Mouse (Mus musculus) liver, postnatal 0 days (tissue): ENCODE results near the gene Chtf18.

Source experiments
- CTCF ChIP-seq: sonication (generic); IDR thresholded peaks from 2 replicates; pipeline ENCODE4 v1.5.1; 2016; ENCODE audit warnings: antibody characterized with exemption, low read depth
- EP300 ChIP-seq: IDR thresholded peaks from 2 replicates; pipeline ENCODE4 v1.6.1; 2016; ENCODE audit warnings: antibody characterized with exemption, low read depth, mild to moderate bottlenecking

GRCm38 (mm10) chr17:25738861-25739260 lies 11.6 kb upstream of the Chtf18 start:
- TF ChIP-seq CTCF (no peak), EP300 (no peak)
